Mouse (Mus musculus): Measurements from ENCODE around the gene Cdc42bpb.

GRCm38 (mm10) chr12:111324949-111325348, 52.6 kb downstream of the Cdc42bpb start:
- TF ChIP-seq CTCF (IDR thresholded peaks at IDR 0.05; ENCODE audit: low read depth) (no peak), EP300 (IDR thresholded peaks at IDR 0.05; ENCODE audit: low read depth) (no peak)

Measured in liver, postnatal 0 days (tissue).